Mouse (Mus musculus) thymus, postnatal 10 days (tissue): ENCODE results near the gene Dennd2c.

ENCODE experiments used
- DNase-seq, 2 experiments: peaks; one replicate each; pipeline ENCODE4 v3.0.0; 2021; ENCODE audit warnings: low spot score in 2 of 2

Dennd2c gene

GRCm38 (mm10) chr3:103102454-103103390 is at the start of gene Dennd2c:
Gene Dennd2c (plus strand): TSS chr3:103102604.
- DNase-seq = peak; percentile 81 to 89

GRCm38 (mm10) chr3:103056016-103056595 is 46.3 kb upstream of the Dennd2c start:
- DNase-seq = no peak

GRCm38 (mm10) chr3:103057752-103058151 is 44.7 kb upstream of the Dennd2c start:
- no peak for DNase-seq

- peak; percentile 91 to 93 for DNase-seq
These were observed 43.9 kb upstream of the Dennd2c start, which contains the start of gene Nras for GRCm38 (mm10) chr3:103058207-103059157. Gene Nras (plus strand): TSS chr3:103058285.

GRCm38 (mm10) chr3:103066927-103067326 is 35.5 kb upstream of the Dennd2c start:
- DNase-seq = no peak

GRCm38 (mm10) chr3:103068971-103069370 is 33.4 kb upstream of the Dennd2c start:
- no peak for DNase-seq

GRCm38 (mm10) chr3:103073771-103074170 is 28.6 kb upstream of the Dennd2c start, which contains the start of gene Ampd1:
Gene Ampd1 (plus strand): TSS chr3:103074014.
- no peak for DNase-seq

- no peak for DNase-seq
These were observed 26.5 kb upstream of the Dennd2c start for GRCm38 (mm10) chr3:103075871-103076270.

- no peak for DNase-seq
These were observed 25.9 kb upstream of the Dennd2c start for GRCm38 (mm10) chr3:103076476-103076875.

- no peak for DNase-seq
These were observed 23.1 kb upstream of the Dennd2c start for GRCm38 (mm10) chr3:103079301-103079700.

- no peak for DNase-seq
These were observed 21.4 kb upstream of the Dennd2c start for GRCm38 (mm10) chr3:103081051-103081450.

- no peak for DNase-seq
These were observed 20.4 kb upstream of the Dennd2c start for GRCm38 (mm10) chr3:103081861-103082453.

GRCm38 (mm10) chr3:103082761-103083160 is 19.6 kb upstream of the Dennd2c start:
- no peak for DNase-seq

- no peak for DNase-seq
These were observed 16.4 kb upstream of the Dennd2c start for GRCm38 (mm10) chr3:103085986-103086385.

- peak; percentile 26 to 39 for DNase-seq
These were observed 10.7 kb upstream of the Dennd2c start for GRCm38 (mm10) chr3:103091753-103092152.

- DNase-seq = no peak
These were observed 3.7 kb upstream of the Dennd2c start for GRCm38 (mm10) chr3:103098662-103099061.

GRCm38 (mm10) chr3:103099667-103100066 is 2.7 kb upstream of the Dennd2c start:
- DNase-seq = peak in 1 of 2 experiments; percentile 14

- no peak for DNase-seq
These were observed 1.7 kb upstream of the Dennd2c start for GRCm38 (mm10) chr3:103100735-103101134.

- DNase-seq = no peak
These were observed 1.2 kb upstream of the Dennd2c start for GRCm38 (mm10) chr3:103101194-103101593.

GRCm38 (mm10) chr3:103101909-103102308 is 495 bp upstream of the Dennd2c start:
- peak in 1 of 2 experiments; percentile 10 for DNase-seq

GRCm38 (mm10) chr3:103107565-103108240 is 5.3 kb downstream of the Dennd2c start:
- DNase-seq = no peak
